Mouse (Mus musculus) G1E (cell line): ENCODE results near the gene Slc6a13. TPM values are rescaled to one million over a fixed set of nuclear protein-coding genes. Genes with fewer than 3 reads are reported as not detected.

Experiments
- ATAC-seq: 2 replicates; pipeline ENCODE4 v1.8.0; 2016; ENCODE audit warnings: mild to moderate bottlenecking; ENCODE audit not compliant: insufficient number of reproducible peaks, poor library complexity, low FRiP score, severe bottlenecking; ENCODE audit errors: extremely low read depth
- DNase-seq: peaks from one replicate; pipeline ENCODE4 v3.0.0; 2012; ENCODE audit warnings: low spot score
- H3K27me3 ChIP-seq: 2 replicates; pipeline ENCODE4 v1.6.1; 2012; ENCODE audit warnings: mild to moderate bottlenecking, low read length, inconsistent platforms; ENCODE audit not compliant: insufficient read depth
- H3K36me3 ChIP-seq: replicated peaks from 2 replicates; pipeline ENCODE3; 2012; ENCODE audit warnings: mild to moderate bottlenecking, inconsistent platforms
- H3K4me1 ChIP-seq: 2 replicates; pipeline ENCODE4 v1.6.1; 2012; ENCODE audit warnings: low read depth, low read length, inconsistent platforms, mixed read lengths; ENCODE audit not compliant: insufficient read depth
- H3K4me3 ChIP-seq: 2 replicates; pipeline ENCODE4 v1.5.1; 2012; ENCODE audit warnings: low read depth, mild to moderate bottlenecking, inconsistent platforms, low read length, moderate library complexity, mixed read lengths
- H3K9me3 ChIP-seq: replicated peaks from 2 replicates; pipeline ENCODE4 v1.6.1; 2012; ENCODE audit warnings: inconsistent platforms
- CTCF ChIP-seq: IDR thresholded peaks from 2 replicates; pipeline ENCODE4 v1.5.1; 2012; ENCODE audit warnings: low read depth, low read length, inconsistent platforms, mixed read lengths
- GATA1 ChIP-seq: IDR thresholded peaks from 2 replicates; pipeline ENCODE4 v1.6.1; 2012; ENCODE audit warnings: borderline replicate concordance, low read length, inconsistent platforms, mixed read lengths
- GATA2 ChIP-seq: IDR thresholded peaks from 2 replicates; pipeline ENCODE4 v1.6.1; 2012; ENCODE audit warnings: low read depth, low read length, inconsistent platforms, borderline replicate concordance
- POLR2AphosphoS5 ChIP-seq: IDR thresholded peaks from 2 replicates; pipeline ENCODE4 v1.6.1; 2012; ENCODE audit warnings: low read depth, low read length, inconsistent platforms; ENCODE audit not compliant: insufficient replicate concordance
- TAL1 ChIP-seq: conservative IDR thresholded peaks from 2 replicates; pipeline ENCODE4 v1.6.1; 2012; ENCODE audit warnings: low read depth, low read length, inconsistent platforms, mixed read lengths
- polyA plus RNA-seq: library from polyadenylated mRNA; stranded (reverse); fragments of >175 nt; gene quantifications from 2 replicates; pipeline ENCODE4 v1.2.3, GENCODE M21; 2012
- total RNA-seq, 2 experiments: library from RNA; stranded (forward) in 1 of 2; stranded (reverse) in 1 of 2; fragments of 200-1000 nt in 1 of 2; fragments of >200 nt in 1 of 2; fragmentation: Nextera tagmentation in 1 of 2; gene quantifications; 2 replicates each; pipeline ENCODE4 v1.2.3; 2014 to 2017

The Slc6a13 gene
- total and polyA plus RNA-seq, 3 experiments, result 9.1 to 13.7 (median 11.7) TPM

GRCm38 (mm10) chr6:121325298-121325697 lies 25.3 kb downstream of the Slc6a13 start:
- no peak for DNase-seq

GRCm38 (mm10) chr6:121325740-121326139 lies 25.7 kb downstream of the Slc6a13 start:
- TF ChIP-seq TAL1, result no peak
- no peak for TF ChIP-seq POLR2AphosphoS5
- no peak for TF ChIP-seq CTCF
- TF ChIP-seq GATA1, result no peak
- TF ChIP-seq GATA2, result no peak
- Histone ChIP-seq H3K27me3 (peaks cover 26% of the 10 kb centered on the region), H3K36me3 (no peaks in the 10 kb centered on the region), H3K4me3 (no peak overlapping the region), H3K4me1 (no peaks in the 10 kb centered on the region), H3K9me3 (no peaks in the 10 kb centered on the region)
- DNase-seq (no peak), ATAC-seq (no peak)

More at GRCm38 (mm10) chr6:121325298-121325697, 25.3 kb downstream of the Slc6a13 start:
- Histone ChIP-seq H3K27me3 (peaks cover 26% of the 10 kb centered on the region), H3K4me3 (no peak overlapping the region), H3K4me1 (no peaks in the 10 kb centered on the region), H3K36me3 (no peaks in the 10 kb centered on the region), H3K9me3 (no peaks in the 10 kb centered on the region)
- no peak for ATAC-seq
- TF ChIP-seq GATA1, result no peak
- TF ChIP-seq CTCF, result no peak
- TF ChIP-seq POLR2AphosphoS5, result no peak
- no peak for TF ChIP-seq GATA2
- no peak for TF ChIP-seq TAL1

DNA sequence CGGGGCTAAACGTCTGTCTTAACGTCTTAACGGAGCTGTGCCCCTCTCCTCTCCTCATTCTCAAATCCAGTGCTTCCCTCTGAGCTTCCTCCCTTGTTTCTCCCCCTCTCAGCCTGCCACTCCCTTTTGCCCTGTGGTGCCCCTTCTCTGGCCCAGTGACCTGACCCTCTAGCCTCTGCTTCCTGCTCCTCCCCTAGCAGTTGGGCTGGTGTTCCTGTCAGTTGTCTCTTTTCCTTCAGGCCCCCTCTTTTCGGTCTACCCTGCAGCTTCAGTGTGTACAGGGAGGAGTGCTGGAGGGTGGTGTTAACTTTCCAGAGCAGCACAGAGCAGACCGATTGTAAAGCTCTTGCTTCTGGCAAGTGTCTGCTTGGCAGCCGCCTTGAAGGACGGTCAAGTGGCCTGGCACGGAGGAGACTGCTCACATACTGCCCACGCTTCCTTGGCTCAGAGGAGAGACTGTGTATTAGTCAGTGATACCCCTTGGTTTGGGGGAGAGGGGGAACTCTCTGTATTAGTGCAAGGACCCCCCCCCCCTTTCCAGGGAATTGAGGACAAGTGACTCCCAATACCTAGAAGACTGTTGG lies 26.6 kb downstream of the Slc6a13 start:
- Histone ChIP-seq H3K4me3 (no peak overlapping the region), H3K9me3 (no peaks in the 10 kb centered on the region), H3K4me1 (no peaks in the 10 kb centered on the region), H3K27me3 (peaks cover 30% of the 10 kb centered on the region), H3K36me3 (no peaks in the 10 kb centered on the region)
- TF ChIP-seq TAL1 (no peak), GATA1 (no peak), POLR2AphosphoS5 (no peak), CTCF (no peak), GATA2 (no peak)
- ATAC-seq (no peak), DNase-seq (no peak)

- Histone ChIP-seq H3K4me3 (no peak overlapping the region), H3K9me3 (no peaks in the 10 kb centered on the region), H3K36me3 (no peaks in the 10 kb centered on the region), H3K4me1 (peaks cover 4% of the 10 kb centered on the region; the same call in 1 of the 2 replicates), H3K27me3 (peaks cover 30% of the 10 kb centered on the region)
- TF ChIP-seq TAL1 (no peak), GATA1 (no peak), POLR2AphosphoS5 (no peak), GATA2 (no peak)
- DNase-seq (no peak), ATAC-seq (no peak)
Observed at GRCm38 (mm10) chr6:121328417-121328884, 28.4 kb downstream of the Slc6a13 start.

DNA sequence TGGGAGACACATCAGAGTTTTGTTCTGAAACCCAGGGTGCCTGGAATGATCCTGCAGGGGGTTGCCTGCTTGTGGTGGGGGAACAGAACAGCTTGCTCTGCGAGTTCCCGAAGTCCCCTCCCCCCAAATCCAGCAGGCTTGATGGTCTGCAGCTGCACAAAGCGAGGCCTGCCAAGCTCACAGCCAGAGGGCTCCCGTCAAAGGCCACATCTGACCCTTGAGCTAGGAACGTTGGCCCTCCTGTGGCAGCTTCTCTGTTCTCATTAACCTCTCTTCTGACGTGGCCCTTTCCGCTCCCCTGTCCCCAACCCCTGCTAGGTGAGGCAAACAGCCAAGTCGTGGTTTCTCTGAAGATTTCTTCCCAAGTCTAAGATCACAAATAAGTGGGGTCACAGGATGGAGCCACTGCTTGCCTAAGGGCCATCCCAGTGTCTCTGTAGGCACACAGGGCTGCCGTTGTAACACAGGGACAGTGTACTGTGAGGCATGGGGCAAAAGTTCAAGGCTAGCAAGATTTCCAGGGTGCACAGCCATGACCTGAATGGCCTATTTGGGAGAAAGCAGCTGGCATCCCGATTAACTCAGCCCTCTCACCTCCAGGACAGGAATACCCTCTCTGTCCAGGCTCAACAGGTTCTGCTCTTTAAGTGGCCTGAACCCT lies 30.0 kb downstream of the Slc6a13 start:
- H3K36me3 ChIP-seq, result no peaks in the 10 kb centered on the region
- H3K4me1 ChIP-seq, result peaks cover 4% of the 10 kb centered on the region; the same call in 1 of the 2 replicates
- DNase-seq, result no peak
- peaks cover 23% of the 10 kb centered on the region for H3K27me3 ChIP-seq
- no peak for ATAC-seq
- TF ChIP-seq GATA2 (no peak), CTCF (no peak), POLR2AphosphoS5 (no peak), TAL1 (no peak), GATA1 (no peak)
- no peaks in the 10 kb centered on the region for H3K9me3 ChIP-seq
- H3K4me3 ChIP-seq, result no peak overlapping the region

- Histone ChIP-seq H3K9me3 (no peaks in the 10 kb centered on the region), H3K4me3 (no peak overlapping the region; the same call in 1 of the 2 replicates), H3K4me1 (peaks cover 35% of the 10 kb centered on the region), H3K27me3 (peaks cover 4% of the 10 kb centered on the region; the same call in 1 of the 2 replicates), H3K36me3 (peaks cover 23% of the 10 kb centered on the region)
- DNase-seq (no peak), ATAC-seq (no peak)
- TF ChIP-seq TAL1, result no peak
- TF ChIP-seq GATA2, result no peak
- no peak for TF ChIP-seq CTCF
- TF ChIP-seq GATA1, result no peak
- no peak for TF ChIP-seq POLR2AphosphoS5
Observed at GRCm38 (mm10) chr6:121335841-121336240, 35.8 kb downstream of the Slc6a13 start.
